Mouse (Mus musculus) stomach, embryonic 15.5 days (tissue): ENCODE measurements at regions not wholly inside any gene's neighbourhood (a gene's known extent, or its start where the extent isn't known, plus 50 kb on each side); places are given as distances from the start of the nearest gene placed in this dataset.

Experiments used
- ATAC-seq: fragments of 200-750 bp; cut with Nextera tagmentation; 2 replicates; pipeline ENCODE4 v1.8.0; 2017; ENCODE audit warnings: low read depth, moderate number of reproducible peaks, moderate TSS enrichment; ENCODE audit not compliant: insufficient read depth, low FRiP score
- H3K27ac ChIP-seq: fragments of 300-500 bp; sonication (generic); 2 replicates; pipeline ENCODE4 v1.5.1; 2015; ENCODE audit warnings: mild to moderate bottlenecking, inconsistent platforms
- H3K27me3 ChIP-seq: fragments of 300-500 bp; sonication (generic); replicated peaks from 2 replicates; pipeline ENCODE4 v1.6.1; 2015; ENCODE audit warnings: inconsistent platforms
- H3K36me3 ChIP-seq: fragments of 300-500 bp; sonication (generic); 2 replicates; pipeline ENCODE4 v1.6.1; 2015; ENCODE audit warnings: inconsistent platforms
- H3K4me1 ChIP-seq: fragments of 300-500 bp; sonication (generic); 2 replicates; pipeline ENCODE4 v1.6.1; 2015; ENCODE audit warnings: inconsistent platforms
- H3K4me2 ChIP-seq: fragments of 300-500 bp; sonication (generic); 2 replicates; pipeline ENCODE4 v1.6.1; 2015; ENCODE audit warnings: mild to moderate bottlenecking, inconsistent platforms
- H3K4me3 ChIP-seq: fragments of 300-500 bp; sonication (generic); replicated peaks from 2 replicates; pipeline ENCODE4 v1.5.1; 2015; ENCODE audit warnings: inconsistent platforms
- H3K9ac ChIP-seq: fragments of 300-500 bp; sonication (generic); 2 replicates; pipeline ENCODE4 v1.6.1; 2015; ENCODE audit warnings: inconsistent platforms
- H3K9me3 ChIP-seq: fragments of 300-500 bp; sonication (generic); 2 replicates; pipeline ENCODE4 v1.6.1; 2016; ENCODE audit warnings: inconsistent platforms
- WGBS: fragments of 180-500 bp; shearing (Covaris S2); methylation state at CpG from one replicate; pipeline ENCODE4 v1.1.7; 2015; 5-methylcytosine and 5-hydroxymethylcytosine counted together

DNA sequence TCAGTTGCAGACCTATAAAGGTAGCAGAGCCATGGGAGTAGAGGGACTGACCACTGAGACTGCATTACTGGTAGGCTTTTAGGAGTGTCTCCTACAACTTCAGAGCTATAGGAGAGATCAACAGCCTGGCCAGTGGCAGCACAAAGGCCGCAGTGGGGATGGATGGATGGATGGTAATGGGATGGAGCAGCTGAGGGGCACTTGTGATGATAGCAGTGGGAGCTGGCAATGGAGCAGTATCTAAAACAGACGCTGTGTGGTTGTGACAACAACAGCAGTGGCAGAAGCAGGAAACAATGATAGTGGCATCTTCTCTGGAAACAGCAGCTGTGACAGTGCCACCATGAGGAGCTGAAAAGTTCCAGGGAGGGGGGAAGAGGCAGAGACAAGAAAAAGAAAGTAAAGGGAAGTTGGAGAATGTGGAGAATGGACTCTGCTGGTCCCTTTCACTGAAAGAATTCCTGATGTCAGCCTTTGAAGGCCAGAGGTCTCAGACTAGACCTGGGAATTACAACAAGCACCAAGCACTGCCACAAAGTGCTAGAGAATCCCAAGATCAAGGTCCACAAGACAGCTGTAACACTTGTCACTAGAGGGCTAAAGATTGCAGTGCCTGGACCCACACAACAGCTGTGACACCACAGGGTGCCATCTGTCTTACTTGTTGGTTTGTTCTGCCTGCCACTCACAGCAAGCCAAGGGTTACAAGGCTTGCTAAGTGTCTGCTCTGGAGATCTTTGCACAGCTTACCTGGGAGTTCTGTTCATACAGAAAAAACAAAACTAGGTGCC is 624.1 kb upstream of the Pitx2 start:
- H3K27me3 ChIP-seq, result no peaks in the 10 kb centered on the region
- ATAC-seq, result no peak
- no peak overlapping the region for H3K27ac ChIP-seq
- H3K4me3 ChIP-seq, result no peak overlapping the region
- no peaks in the 10 kb centered on the region for H3K9me3 ChIP-seq
- 63% methylated on average over 2 of the region's 2 CpGs for WGBS
- no peaks in the 10 kb centered on the region for H3K4me1 ChIP-seq
- no peaks in the 10 kb centered on the region for H3K36me3 ChIP-seq
- no peak overlapping the region for H3K4me2 ChIP-seq
- no peak overlapping the region for H3K9ac ChIP-seq

DNA sequence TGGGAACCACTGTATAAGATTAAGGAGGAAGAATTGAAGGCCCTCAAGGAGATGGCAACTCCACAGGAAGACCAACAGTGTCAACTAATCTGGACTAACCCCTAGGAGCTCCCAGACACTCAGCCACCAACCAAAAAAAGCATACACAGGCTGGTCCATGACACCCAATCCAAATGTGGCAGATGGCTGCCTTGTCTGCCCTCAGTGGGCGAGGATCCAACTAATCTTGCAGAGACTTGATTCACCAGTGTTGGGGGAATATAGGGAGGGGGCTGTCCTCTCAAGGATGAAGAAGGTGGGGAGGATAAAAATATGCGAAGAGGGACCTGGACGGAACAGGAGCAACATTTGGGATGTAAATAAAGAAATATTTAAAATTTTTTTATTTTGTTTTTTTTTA is 629.1 kb upstream of the Pitx2 start:
- ATAC-seq, result no peak; the same call in 1 of the 2 replicates
- WGBS, result 89% methylated on average over 3 of the region's 3 CpGs
- H3K27ac ChIP-seq, result no peak overlapping the region
- no peaks in the 10 kb centered on the region for H3K9me3 ChIP-seq
- no peaks in the 10 kb centered on the region for H3K27me3 ChIP-seq
- no peak overlapping the region for H3K4me2 ChIP-seq
- H3K4me3 ChIP-seq, result no peak overlapping the region
- no peaks in the 10 kb centered on the region for H3K4me1 ChIP-seq
- H3K36me3 ChIP-seq, result no peaks in the 10 kb centered on the region
- no peak overlapping the region for H3K9ac ChIP-seq

DNA sequence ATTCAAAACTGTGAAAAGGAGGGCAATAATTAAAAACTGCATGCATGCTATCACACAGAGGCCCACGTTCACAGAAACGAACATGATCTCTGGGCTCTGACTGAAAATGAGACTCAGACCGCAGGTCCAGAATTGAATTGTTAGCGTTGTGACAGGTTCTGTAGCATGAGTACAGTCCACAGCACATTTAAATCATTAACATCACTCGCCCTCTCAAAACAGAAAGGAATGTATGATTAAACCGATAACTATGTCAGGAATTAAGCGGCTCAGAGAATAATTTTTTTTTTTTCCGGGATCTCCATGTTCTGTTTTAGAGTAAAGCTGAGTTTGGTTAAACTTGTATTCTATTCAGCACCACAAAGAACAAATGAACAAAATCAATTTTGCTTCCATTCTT is 634.3 kb upstream of the Pitx2 start:
- H3K4me1 ChIP-seq, result no peaks in the 10 kb centered on the region
- WGBS, result 59% methylated on average over 8 of the region's 8 CpGs
- no peaks in the 10 kb centered on the region for H3K9me3 ChIP-seq
- H3K27me3 ChIP-seq, result no peaks in the 10 kb centered on the region
- H3K36me3 ChIP-seq, result no peaks in the 10 kb centered on the region
- H3K27ac ChIP-seq, result no peak overlapping the region
- no peak overlapping the region for H3K4me3 ChIP-seq
- no peak overlapping the region for H3K9ac ChIP-seq
- no peak overlapping the region for H3K4me2 ChIP-seq
- no peak for ATAC-seq

DNA sequence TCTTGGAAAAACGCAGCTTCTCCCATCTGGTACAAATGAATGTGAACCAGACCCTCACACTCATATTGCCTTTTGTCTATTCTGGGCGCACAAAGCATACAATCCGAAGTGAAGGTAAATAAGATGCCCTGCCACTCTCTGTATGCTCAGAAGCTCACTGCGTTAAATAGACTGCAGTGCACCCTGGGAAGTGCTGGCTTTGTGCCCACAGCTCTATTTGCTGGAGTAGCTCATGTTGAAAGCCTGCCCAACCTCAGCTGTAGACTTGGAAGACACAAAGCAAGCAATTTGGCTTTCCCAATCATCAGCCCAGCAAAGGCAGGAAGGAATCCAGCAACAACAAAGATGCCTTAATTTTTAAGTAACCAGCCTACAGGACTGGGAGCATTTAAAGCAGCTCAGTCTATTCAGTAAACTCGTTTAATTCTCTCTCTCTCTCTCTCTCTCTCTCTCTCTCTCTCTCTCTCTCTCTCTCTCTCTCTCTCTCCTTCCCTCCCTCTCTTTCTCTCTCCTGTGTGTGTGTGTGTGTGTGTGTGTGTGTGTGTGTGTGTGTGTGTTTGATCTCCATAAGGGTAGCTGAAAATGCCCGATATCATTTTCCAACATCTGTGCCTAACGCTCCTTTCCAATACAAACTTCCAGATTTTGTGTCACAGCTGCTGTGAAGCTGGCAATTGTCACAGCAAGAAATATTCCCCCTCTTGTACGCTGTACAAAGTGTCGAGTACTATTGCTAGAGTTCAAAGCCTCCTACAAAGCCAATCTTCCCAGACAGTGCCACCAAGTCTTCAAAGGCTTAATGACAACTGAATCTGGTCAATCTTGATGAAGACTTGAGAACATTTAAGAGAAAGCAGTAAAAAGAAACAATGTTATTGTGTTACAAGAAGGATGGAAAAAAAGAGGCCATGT is 650.5 kb upstream of the Fam241a start:
- ATAC-seq, result no peak; the same call in 1 of the 2 replicates
- H3K4me1 ChIP-seq, result no peaks in the 10 kb centered on the region

DNA sequence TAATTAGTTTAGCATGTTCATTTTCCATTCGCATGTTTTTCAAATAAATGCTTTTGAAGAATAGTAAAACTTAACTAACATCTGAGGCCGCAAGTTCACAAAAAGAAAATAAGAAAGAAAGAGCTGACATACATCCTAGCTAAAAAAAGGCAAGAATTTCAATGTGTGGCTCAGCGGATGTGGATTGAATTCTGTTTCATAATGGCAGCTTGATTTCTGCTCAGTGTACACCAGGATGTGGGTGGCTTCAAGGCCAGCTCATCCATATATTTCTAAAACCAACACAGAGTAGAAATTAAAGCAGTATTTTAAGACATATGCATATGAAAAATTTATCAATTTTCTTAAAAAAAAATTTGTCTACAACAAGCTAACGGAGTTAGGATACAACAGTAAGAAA is 629.3 kb upstream of the Fam241a start:
- Histone ChIP-seq H3K9ac (no peak overlapping the region), H3K4me2 (no peak overlapping the region), H3K36me3 (no peaks in the 10 kb centered on the region), H3K4me1 (no peaks in the 10 kb centered on the region), H3K27me3 (no peaks in the 10 kb centered on the region), H3K9me3 (no peaks in the 10 kb centered on the region), H3K27ac (no peak overlapping the region), H3K4me3 (no peak overlapping the region)
- WGBS, result 94% methylated on average over 4 of the region's 4 CpGs
- ATAC-seq, result no peak

More for the DNA sequence above, 650.5 kb upstream of the Fam241a start:
- no peak overlapping the region for H3K4me2 ChIP-seq
- no peak overlapping the region for H3K9ac ChIP-seq
- no peaks in the 10 kb centered on the region for H3K36me3 ChIP-seq
- H3K4me3 ChIP-seq, result no peak overlapping the region
- H3K27ac ChIP-seq, result no peak overlapping the region
- H3K27me3 ChIP-seq, result no peaks in the 10 kb centered on the region
- WGBS, result 45% methylated on average over 9 of the region's 9 CpGs
- no peaks in the 10 kb centered on the region for H3K9me3 ChIP-seq

DNA sequence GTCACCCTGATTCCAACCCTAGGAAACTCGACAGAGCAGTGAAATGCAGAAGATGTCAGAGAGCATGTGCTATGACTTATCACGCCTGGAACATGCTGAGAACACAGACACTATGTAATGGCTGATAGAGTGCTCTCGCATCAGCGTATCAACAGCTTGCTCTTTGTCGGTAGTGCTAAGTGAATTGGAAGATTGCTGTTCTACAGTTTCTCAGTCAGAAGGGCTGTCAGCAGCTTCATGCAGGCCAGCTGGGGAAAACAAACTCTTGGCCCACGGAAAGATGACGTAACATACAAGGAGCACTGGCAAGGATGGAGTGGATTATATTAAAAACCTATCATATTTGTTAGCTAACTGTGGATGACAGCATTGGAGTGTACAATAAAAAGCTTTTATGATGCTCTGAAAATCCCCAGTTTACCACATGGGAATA is 624.6 kb upstream of the Fam241a start:
- 44% methylated on average over 7 of the region's 7 CpGs for WGBS
- H3K9me3 ChIP-seq, result no peaks in the 10 kb centered on the region
- H3K4me2 ChIP-seq, result peak overlapping the region; percentile 43
- H3K9ac ChIP-seq, result no peak overlapping the region
- H3K27ac ChIP-seq, result peak overlapping the region; percentile 45; the same call in 1 of the 2 replicates
- H3K36me3 ChIP-seq, result no peaks in the 10 kb centered on the region
- H3K27me3 ChIP-seq, result no peaks in the 10 kb centered on the region
- H3K4me1 ChIP-seq, result no peaks in the 10 kb centered on the region
- 0 out of 2 replicates have a peak overlapping the region, but pooled peaks have one; percentile 4 for H3K4me3 ChIP-seq
- ATAC-seq, result peak; percentile 75

DNA sequence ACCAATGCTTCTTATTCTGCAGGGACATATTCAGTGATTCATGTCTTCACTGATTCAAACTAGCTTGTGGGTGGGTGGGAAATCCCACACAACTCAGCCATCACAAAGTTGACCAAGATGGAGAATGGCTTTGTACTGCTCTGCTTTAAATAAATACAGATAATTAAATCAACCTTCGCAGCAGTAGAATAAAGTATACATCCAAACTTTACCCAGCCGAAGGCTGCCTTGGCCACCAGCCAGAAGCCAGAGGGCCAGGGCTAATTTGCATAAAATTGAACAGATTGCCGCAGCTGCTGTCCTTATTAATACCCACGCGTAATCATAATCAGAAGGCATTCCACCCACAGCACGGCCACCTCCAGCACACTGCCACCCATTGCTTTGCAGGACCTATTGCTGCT is 623.8 kb upstream of the Fam241a start:
- 0 out of 2 replicates have a peak overlapping the region, but pooled peaks have one; percentile 4 for H3K4me3 ChIP-seq
- H3K27ac ChIP-seq, result peak overlapping the region; percentile 45; the same call in 1 of the 2 replicates
- no peaks in the 10 kb centered on the region for H3K9me3 ChIP-seq
- 41% methylated on average over 6 of the region's 6 CpGs for WGBS
- H3K27me3 ChIP-seq, result no peaks in the 10 kb centered on the region
- no peaks in the 10 kb centered on the region for H3K4me1 ChIP-seq
- no peaks in the 10 kb centered on the region for H3K36me3 ChIP-seq
- H3K9ac ChIP-seq, result no peak overlapping the region
- ATAC-seq, result no peak
- H3K4me2 ChIP-seq, result peak overlapping the region; percentile 43

DNA sequence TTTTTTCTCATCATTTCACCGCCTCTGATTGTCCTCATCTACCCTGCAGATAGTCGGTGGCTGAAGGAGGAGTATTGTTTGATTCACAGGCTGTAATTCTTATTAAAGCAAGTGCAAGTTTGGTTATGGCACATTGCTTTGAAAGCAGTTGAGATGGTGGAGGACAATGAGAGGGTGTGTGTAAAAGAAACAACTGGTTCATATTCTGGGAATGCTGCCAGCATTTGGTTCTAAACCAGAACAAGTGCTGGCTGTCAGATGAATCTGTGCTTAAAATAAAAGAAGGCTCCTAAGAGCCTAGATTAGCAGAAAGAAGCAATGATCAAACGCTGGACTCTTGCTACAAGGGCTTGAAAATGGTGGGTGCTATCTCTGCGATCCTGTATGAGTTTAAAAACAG is 622.7 kb upstream of the Fam241a start:
- WGBS, result 53% methylated on average over 4 of the region's 4 CpGs
- no peaks in the 10 kb centered on the region for H3K9me3 ChIP-seq
- no peak overlapping the region for H3K27ac ChIP-seq
- no peaks in the 10 kb centered on the region for H3K4me1 ChIP-seq
- H3K4me3 ChIP-seq, result no peak overlapping the region
- no peaks in the 10 kb centered on the region for H3K36me3 ChIP-seq
- no peak overlapping the region for H3K9ac ChIP-seq
- no peaks in the 10 kb centered on the region for H3K27me3 ChIP-seq
- H3K4me2 ChIP-seq, result no peak overlapping the region
- no peak for ATAC-seq

DNA sequence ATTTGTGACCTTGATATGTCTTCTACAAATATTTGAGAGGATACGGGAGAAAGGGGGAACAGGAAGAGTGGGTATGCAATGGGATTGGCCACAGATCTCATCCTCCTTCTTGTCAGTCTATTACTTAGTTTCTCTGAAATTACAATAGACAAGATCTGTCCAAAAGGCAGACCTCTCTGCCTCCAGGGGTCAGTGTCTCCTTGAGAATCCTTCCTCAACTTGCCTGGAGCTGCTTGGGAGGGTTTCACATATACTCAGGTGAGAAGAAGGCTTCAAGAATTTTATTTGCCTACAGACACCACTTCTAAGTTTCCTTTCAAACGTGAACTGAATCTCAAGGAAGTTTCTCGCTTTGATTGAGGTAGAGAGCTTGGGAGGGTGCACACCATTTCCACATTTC is 575.0 kb upstream of the Fam241a start:
- WGBS, result 47% methylated on average over 3 of the region's 3 CpGs
- H3K9me3 ChIP-seq, result no peaks in the 10 kb centered on the region
- no peaks in the 10 kb centered on the region for H3K4me1 ChIP-seq
- H3K36me3 ChIP-seq, result no peaks in the 10 kb centered on the region
- no peak for ATAC-seq
- H3K27ac ChIP-seq, result no peak overlapping the region
- no peak overlapping the region for H3K9ac ChIP-seq
- H3K4me2 ChIP-seq, result no peak overlapping the region
- no peak overlapping the region for H3K4me3 ChIP-seq
- H3K27me3 ChIP-seq, result no peaks in the 10 kb centered on the region

DNA sequence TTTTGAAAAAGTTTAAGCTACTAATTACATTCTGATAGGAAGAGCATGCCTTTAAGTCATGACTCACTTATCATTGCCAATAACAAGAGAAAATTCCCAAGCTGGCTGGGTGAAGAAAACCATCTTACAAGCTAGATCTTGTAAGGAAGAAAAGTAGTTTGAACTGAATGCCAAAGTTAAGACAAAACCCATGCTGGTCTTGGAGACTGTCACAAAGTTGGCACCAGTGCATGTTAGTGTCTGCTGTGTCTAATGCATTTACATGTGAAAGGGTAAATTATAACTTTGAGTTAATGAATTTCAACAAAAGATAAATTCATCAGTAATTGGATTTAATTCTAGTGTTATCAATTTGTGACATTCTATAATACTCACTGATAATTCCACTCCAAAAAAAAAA is 533.6 kb upstream of the Fam241a start:
- no peak for ATAC-seq
- Histone ChIP-seq H3K4me1 (no peaks in the 10 kb centered on the region), H3K27me3 (no peaks in the 10 kb centered on the region), H3K27ac (no peak overlapping the region), H3K9ac (no peak overlapping the region), H3K36me3 (no peaks in the 10 kb centered on the region), H3K4me3 (no peak overlapping the region), H3K4me2 (no peak overlapping the region), H3K9me3 (no peaks in the 10 kb centered on the region)

DNA sequence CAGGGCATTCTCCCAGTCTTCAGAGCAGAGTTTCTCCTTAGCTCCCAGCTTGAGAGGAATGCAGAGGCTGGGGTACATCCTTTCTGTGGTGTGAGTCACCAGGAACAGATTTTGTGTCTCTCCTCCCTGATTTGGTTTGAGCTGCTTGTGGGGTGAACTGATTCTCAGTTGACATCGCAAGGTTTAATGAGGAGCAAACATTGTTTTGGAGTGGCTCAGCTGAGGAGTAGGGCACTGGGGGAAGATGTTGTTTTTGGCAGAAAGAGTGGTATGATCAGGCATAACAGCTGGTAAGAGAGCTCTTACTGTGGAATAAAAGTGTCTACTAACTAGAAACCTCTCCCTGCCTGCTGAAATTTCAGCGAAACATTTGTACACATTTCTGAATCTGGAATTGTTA is 519.4 kb upstream of the Fam241a start:
- no peak overlapping the region for H3K4me3 ChIP-seq
- no peak overlapping the region for H3K4me2 ChIP-seq
- no peaks in the 10 kb centered on the region for H3K27me3 ChIP-seq
- WGBS, result 60% methylated on average over 2 of the region's 2 CpGs
- no peaks in the 10 kb centered on the region for H3K4me1 ChIP-seq
- no peak for ATAC-seq
- no peak overlapping the region for H3K9ac ChIP-seq
- H3K36me3 ChIP-seq, result no peaks in the 10 kb centered on the region
- H3K27ac ChIP-seq, result no peak overlapping the region
- H3K9me3 ChIP-seq, result no peaks in the 10 kb centered on the region

DNA sequence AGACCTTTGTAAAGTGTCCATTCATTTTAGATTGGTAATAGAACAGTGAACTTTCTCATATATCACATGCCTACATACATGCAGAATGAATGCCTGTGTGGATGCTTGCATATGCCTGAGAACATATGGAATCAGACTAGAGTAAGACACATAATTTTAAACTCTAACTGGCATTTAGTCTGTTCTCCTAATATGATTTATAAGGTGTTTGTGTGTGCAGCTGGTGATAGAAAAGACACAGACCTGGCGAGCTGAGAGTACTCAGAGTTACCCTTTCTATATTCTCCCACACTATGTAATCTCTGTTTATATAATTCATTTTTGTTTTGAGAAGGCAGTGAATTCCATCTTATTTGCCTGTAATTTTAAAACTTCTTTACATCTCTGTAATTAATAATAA is 517.4 kb upstream of the Fam241a start:
- Histone ChIP-seq H3K27me3 (no peaks in the 10 kb centered on the region), H3K9ac (no peak overlapping the region), H3K4me3 (no peak overlapping the region), H3K4me1 (no peaks in the 10 kb centered on the region), H3K4me2 (no peak overlapping the region), H3K9me3 (no peaks in the 10 kb centered on the region), H3K27ac (no peak overlapping the region), H3K36me3 (no peaks in the 10 kb centered on the region)
- 43% methylated on average over 1 of the region's 1 CpGs for whole genome bisulfite sequencing
- no peak for ATAC-seq
